Mouse (Mus musculus): ENCODE measurements around the gene Caskin2.
"Not testable (repeated sequence)": the region's sequence is repeated elsewhere in the genome, so short reads cannot be mapped to it uniquely, and the experiment has no call there.

Caskin2 gene

GRCm38 (mm10) chr11:115764698-115765097 is 48.7 kb downstream of the Caskin2 start:
- no peak for DNase-seq (ENCODE audit: low spot score)

DNA sequence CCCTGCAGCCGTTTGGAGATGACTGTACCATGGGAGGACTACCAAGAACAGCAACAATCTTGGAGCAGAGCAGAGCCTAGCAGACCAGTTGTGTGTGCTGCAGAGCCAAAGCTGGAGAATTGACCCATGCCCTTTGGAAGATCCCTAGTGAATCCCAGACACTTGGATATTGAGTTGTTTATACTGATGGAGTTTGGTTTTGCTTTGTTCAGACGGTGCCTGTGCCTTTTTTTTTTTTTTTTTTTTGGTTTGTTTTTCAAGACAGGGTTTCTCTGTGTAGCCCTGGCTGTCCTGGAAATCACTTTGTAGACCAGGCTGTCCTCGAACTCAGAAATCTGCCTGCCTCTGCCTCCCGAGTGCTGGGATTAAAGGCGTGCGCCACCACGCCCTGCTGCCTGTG is 51.3 kb downstream of the Caskin2 start:
- DNase-seq (ENCODE audit: low spot score) = not testable (repeated sequence)

DNA sequence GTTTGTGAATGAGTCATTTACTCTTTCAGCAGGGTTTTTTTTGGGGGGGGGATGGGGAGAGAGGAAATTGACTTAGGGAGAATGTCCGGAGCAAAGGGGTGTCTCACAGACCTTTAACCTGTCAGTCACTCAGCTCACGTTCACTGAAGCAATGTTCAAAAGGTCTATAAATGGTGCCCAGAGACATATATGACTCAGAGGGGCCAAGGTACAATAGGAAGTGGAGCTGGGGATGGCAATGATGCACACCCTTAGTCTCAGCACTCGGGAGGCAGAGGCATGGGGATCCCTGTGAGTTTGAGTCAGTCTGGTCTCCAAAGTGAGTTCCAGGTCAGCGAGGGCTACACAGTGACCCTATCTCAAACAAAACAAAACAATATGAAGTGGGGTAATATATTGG is 60.0 kb downstream of the Caskin2 start:
- DNase-seq (ENCODE audit: low spot score) = no peak

GRCm38 (mm10) chr11:115752653-115753052 is 60.8 kb downstream of the Caskin2 start:
- no peak for DNase-seq (ENCODE audit: low spot score)

DNA sequence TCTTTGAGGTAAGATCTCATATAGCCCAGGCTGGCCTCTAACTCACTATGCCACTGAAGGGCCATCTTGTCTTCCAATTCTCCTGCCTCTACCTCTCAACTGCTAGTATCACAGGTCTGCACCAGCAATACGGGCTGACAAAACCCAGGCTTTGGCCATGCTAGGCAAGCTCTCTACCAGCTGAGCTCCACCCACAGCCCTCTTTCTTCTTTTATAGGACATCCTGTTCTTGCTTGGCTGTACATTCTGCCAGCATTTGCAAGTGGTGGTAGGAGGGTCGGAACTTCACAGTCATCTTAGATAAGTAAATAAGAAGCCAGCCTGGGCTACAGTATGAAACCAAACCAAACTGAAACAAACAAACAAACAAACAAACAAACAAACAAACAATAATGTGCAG is 61.7 kb downstream of the Caskin2 start:
- DNase-seq (ENCODE audit: low spot score) = no peak

GRCm38 (mm10) chr11:115749834-115750233 is 63.6 kb downstream of the Caskin2 start:
- DNase-seq (ENCODE audit: low spot score) = no peak
